Mouse (Mus musculus) ES-E14 (cell line): Measurements from ENCODE around the gene Tti1. TPM values are rescaled to one million over a fixed set of nuclear protein-coding genes. Genes with fewer than 3 reads are reported as not detected.

Source experiments
- DNase-seq: peaks from one replicate; pipeline ENCODE4 v3.0.0-alpha.2; 2013; ENCODE audit warnings: low read depth, low spot score
- H3K27ac ChIP-seq: 2 replicates; pipeline ENCODE4 v1.5.1; 2012; ENCODE audit warnings: low read depth, mild to moderate bottlenecking, low read length, moderate library complexity, mixed read lengths; ENCODE audit not compliant: poor library complexity, insufficient read depth, severe bottlenecking
- H3K36me3 ChIP-seq: 2 replicates; pipeline ENCODE4 v1.6.1; 2012; ENCODE audit warnings: mild to moderate bottlenecking, low read length, moderate library complexity, mixed read lengths; ENCODE audit not compliant: control insufficient read depth, poor library complexity, insufficient read depth, severe bottlenecking
- H3K4me1 ChIP-seq, 2 experiments: fragments of 150-350 bp in 1 of 2; sonication (generic) in 1 of 2; 2 replicates each; pipeline ENCODE4 v1.6.1; 2012; ENCODE audit warnings: low read length in 2 of 2, mild to moderate bottlenecking in 1 of 2, mixed read lengths in 1 of 2; ENCODE audit not compliant: control insufficient read depth in 2 of 2, insufficient read depth in 2 of 2, poor library complexity in 1 of 2
- H3K4me3 ChIP-seq, 2 experiments: fragments of 150-350 bp in 1 of 2; sonication (generic) in 1 of 2; 2 replicates each; pipeline ENCODE4 v1.5.1; 2012; ENCODE audit warnings: low read length in 2 of 2, low read depth in 1 of 2, mild to moderate bottlenecking in 1 of 2, mixed read lengths in 1 of 2; ENCODE audit not compliant: insufficient read depth in 1 of 2, poor library complexity in 1 of 2, severe bottlenecking in 1 of 2
- H3K9ac ChIP-seq: 2 replicates; pipeline ENCODE4 v1.6.1; 2012; ENCODE audit warnings: low read depth, mild to moderate bottlenecking, low read length, mixed read lengths; ENCODE audit not compliant: poor library complexity, insufficient read depth, severe bottlenecking
- H3K9me3 ChIP-seq: fragments of 150-350 bp; sonication (generic); 2 replicates; pipeline ENCODE4 v1.6.1; 2012; ENCODE audit warnings: low read depth, mild to moderate bottlenecking, low read length; ENCODE audit not compliant: control insufficient read depth, insufficient read depth
- CHD2 ChIP-seq: IDR thresholded peaks from 2 replicates; pipeline ENCODE4 v1.6.1; 2014; ENCODE audit warnings: mild to moderate bottlenecking, low read depth, low read length, inconsistent platforms
- HCFC1 ChIP-seq: IDR thresholded peaks from 2 replicates; pipeline ENCODE4 v1.6.1; 2012; ENCODE audit warnings: low read length, inconsistent platforms, borderline replicate concordance; ENCODE audit not compliant: insufficient read depth
- MAFK ChIP-seq: IDR thresholded peaks from 2 replicates; pipeline ENCODE4 v1.6.1; 2014; ENCODE audit warnings: mild to moderate bottlenecking, low read depth, low read length, inconsistent platforms; ENCODE audit not compliant: insufficient read depth
- ZC3H11A ChIP-seq: IDR thresholded peaks from 2 replicates; pipeline ENCODE4 v1.6.1; 2012; ENCODE audit warnings: low read depth, mild to moderate bottlenecking, inconsistent platforms, low read length, borderline replicate concordance
- ZNF384 ChIP-seq: IDR thresholded peaks from 2 replicates; pipeline ENCODE4 v1.6.1; 2012; ENCODE audit warnings: low read depth, low read length, inconsistent platforms
- in situ Hi-C, 2 experiments: fragments of 600-800 bp; cut with MboI; formaldehyde crosslinking; loops; one replicate each; pipeline ENCODE4 v1.15.1; 2025; ENCODE audit warnings: low sequenced_read_pairs in 2 of 2, inconsistent platforms in 1 of 2; ENCODE audit not compliant: unreplicated experiment in 2 of 2
- total RNA-seq: library from RNA; depleted of rRNA; stranded (reverse); fragments of 300-350 nt; gene quantifications from 2 replicates; pipeline ENCODE4 v1.2.3, GENCODE M21; 2012

Gene Tti1
- total RNA-seq, 1 experiment: 25.3 TPM

DNA sequence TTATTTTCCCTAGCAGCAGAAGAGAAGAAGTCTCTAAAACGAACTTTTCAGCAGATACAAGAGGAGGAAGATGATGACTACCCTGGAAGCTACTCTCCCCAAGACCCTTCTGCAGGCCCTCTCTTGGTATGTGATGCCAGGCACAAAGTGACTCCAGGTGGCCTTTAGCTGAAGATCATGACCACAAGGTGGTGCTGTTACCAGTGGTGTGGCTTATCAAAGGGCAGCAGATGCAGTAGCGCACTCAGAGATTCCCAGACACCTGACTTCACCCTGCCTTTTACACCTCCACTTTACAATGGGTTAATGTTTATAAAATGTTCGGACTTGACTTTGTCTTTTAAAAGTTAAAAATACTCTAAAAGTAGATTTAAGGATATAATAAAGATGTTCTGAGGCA lies 19.7 kb upstream of the Tti1 start:
- peak; percentile 54 for DNase-seq
- no peak overlapping the region for H3K9ac ChIP-seq
- H3K4me3 ChIP-seq: no peak overlapping the region
- H3K36me3 ChIP-seq: peaks cover 12% of the 10 kb centered on the region
- TF ChIP-seq MAFK (no peak), ZNF384 (no peak), ZC3H11A (peak; percentile 57; the same call in 1 of the 2 replicates)
- no peak overlapping the region for H3K27ac ChIP-seq
- no peaks in the 10 kb centered on the region for H3K9me3 ChIP-seq
- no peaks in the 10 kb centered on the region for H3K4me1 ChIP-seq
- in situ Hi-C loops: no loop called here

DNA sequence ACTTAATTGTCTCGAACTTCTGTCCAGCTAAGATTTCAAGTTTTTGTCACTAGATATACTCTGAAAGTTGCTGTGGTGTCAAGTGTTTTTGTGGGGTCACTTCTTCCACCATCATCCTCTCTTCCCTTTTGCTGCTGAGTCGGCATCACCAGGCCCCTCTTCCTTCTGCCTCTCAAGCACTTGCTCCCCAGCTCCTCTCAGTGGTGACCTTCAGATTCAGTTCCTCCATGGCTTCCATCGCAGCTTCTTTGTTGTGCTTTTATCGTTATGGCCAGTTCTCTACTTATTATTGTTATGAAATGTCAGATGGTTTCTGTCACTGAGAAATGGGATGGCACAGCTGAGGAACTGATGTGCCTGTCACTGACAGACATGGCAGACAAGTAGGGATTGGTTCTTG lies 18.0 kb upstream of the Tti1 start:
- TF ChIP-seq MAFK (0 out of 2 replicates have a peak, but pooled peaks have one; percentile 8), CHD2 (no peak), ZNF384 (no peak), HCFC1 (no peak), ZC3H11A (no peak)
- in situ Hi-C loops: no loop called here
- no peak for DNase-seq
- Histone ChIP-seq H3K9me3 (no peaks in the 10 kb centered on the region), H3K9ac (no peak overlapping the region), H3K4me1 (no peaks in the 10 kb centered on the region), H3K27ac (no peak overlapping the region), H3K36me3 (peaks cover 9% of the 10 kb centered on the region), H3K4me3 (no peak overlapping the region)

- Histone ChIP-seq H3K9me3 (no peaks in the 10 kb centered on the region), H3K36me3 (peaks cover 6% of the 10 kb centered on the region), H3K9ac (no peak overlapping the region), H3K27ac (no peak overlapping the region), H3K4me1 (no peaks in the 10 kb centered on the region), H3K4me3 (no peak overlapping the region)
- in situ Hi-C loops: no loop called here
- DNase-seq: no peak
- no peak for TF ChIP-seq HCFC1
- no peak for TF ChIP-seq ZNF384
- TF ChIP-seq ZC3H11A: no peak
- TF ChIP-seq CHD2: no peak
- no peak for TF ChIP-seq MAFK
These were observed 15.3 kb upstream of the Tti1 start for GRCm38 (mm10) chr2:158043504-158043903.

- in situ Hi-C loops: no loop called here
- TF ChIP-seq ZC3H11A (no peak), ZNF384 (no peak), MAFK (no peak), CHD2 (no peak), HCFC1 (no peak)
- H3K4me3 ChIP-seq: no peak overlapping the region
- H3K27ac ChIP-seq: no peak overlapping the region
- no peaks in the 10 kb centered on the region for H3K4me1 ChIP-seq
- peaks cover 6% of the 10 kb centered on the region for H3K36me3 ChIP-seq
- H3K9ac ChIP-seq: no peak overlapping the region
- DNase-seq: no peak
- no peaks in the 10 kb centered on the region for H3K9me3 ChIP-seq
These were observed 12.2 kb upstream of the Tti1 start for GRCm38 (mm10) chr2:158040396-158040795.

DNA sequence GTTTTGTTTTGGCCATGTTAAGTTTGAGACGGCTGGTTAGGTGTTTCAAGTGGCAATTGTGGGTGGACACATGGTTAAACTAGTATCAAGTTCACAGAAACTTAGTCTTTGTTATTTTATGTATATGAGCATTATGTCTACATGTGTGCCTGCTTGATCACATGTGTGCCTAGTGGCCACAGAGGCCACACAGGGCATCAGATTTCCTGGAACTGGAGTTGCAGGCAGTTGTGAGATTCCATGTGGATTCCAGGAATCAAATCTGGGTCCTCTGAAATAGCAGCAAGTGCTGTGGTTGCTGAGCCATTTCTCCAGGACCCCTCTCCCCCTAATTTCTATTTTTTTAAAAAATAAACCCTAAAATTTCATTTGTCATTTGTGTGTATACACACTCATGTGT lies 11.4 kb upstream of the Tti1 start:
- DNase-seq: no peak
- Histone ChIP-seq H3K4me3 (no peak overlapping the region), H3K36me3 (peaks cover 4% of the 10 kb centered on the region), H3K9me3 (no peaks in the 10 kb centered on the region), H3K9ac (no peak overlapping the region), H3K27ac (no peak overlapping the region), H3K4me1 (no peaks in the 10 kb centered on the region)
- TF ChIP-seq HCFC1: no peak
- TF ChIP-seq ZC3H11A: no peak
- no peak for TF ChIP-seq CHD2
- TF ChIP-seq MAFK: no peak
- TF ChIP-seq ZNF384: no peak
- in situ Hi-C loops: no loop called here
